Mouse (Mus musculus): ENCODE data around the gene Clip2. TPM values are rescaled to one million over a fixed set of nuclear protein-coding genes. Genes with fewer than 3 reads are reported as not detected.

Clip2 gene
- polyA plus RNA-seq, 1 experiment = 20.3 TPM

- Histone ChIP-seq H3K27ac (ENCODE audit: insufficient read depth, low read length) (no peak within 1 kb of the TSS), H3K4me3 (ENCODE audit: insufficient read depth, low read length) (no peak within 1 kb of the TSS), H3K4me1 (ENCODE audit: control insufficient read depth, insufficient read depth, low read length) (no peaks in the 10 kb centered on the region; the same call in 1 of the 2 replicates)
- TF ChIP-seq CTCF (IDR thresholded peaks at IDR 0.05; ENCODE audit: borderline replicate concordance, insufficient read depth, low read length) (no peak), POLR2A (IDR thresholded peaks at IDR 0.05; ENCODE audit: low read depth, low read length) (no peak)
These were observed 28.9 kb upstream of the Clip2 start, which contains the start of gene Rfc2 for GRCm38 (mm10) chr5:134581146-134581545. Gene Rfc2, plus strand, starts transcription at chr5:134581366.

- no peaks in the 10 kb centered on the region; the same call in 1 of the 2 replicates for H3K4me1 ChIP-seq (ENCODE audit: control insufficient read depth, insufficient read depth, low read length)
- H3K4me3 ChIP-seq (ENCODE audit: insufficient read depth, low read length) = no peak overlapping the region
- no peak overlapping the region for H3K27ac ChIP-seq (ENCODE audit: insufficient read depth, low read length)
- TF ChIP-seq POLR2A (IDR thresholded peaks at IDR 0.05; ENCODE audit: low read depth, low read length) (no peak), CTCF (IDR thresholded peaks at IDR 0.05; ENCODE audit: borderline replicate concordance, insufficient read depth, low read length) (no peak)
These were observed 26.9 kb upstream of the Clip2 start for GRCm38 (mm10) chr5:134579135-134579534.

GRCm38 (mm10) chr5:134577534-134577933 is 25.3 kb upstream of the Clip2 start:
- Histone ChIP-seq H3K4me3 (ENCODE audit: insufficient read depth, low read length) (no peak overlapping the region), H3K4me1 (ENCODE audit: control insufficient read depth, insufficient read depth, low read length) (no peaks in the 10 kb centered on the region), H3K27ac (ENCODE audit: insufficient read depth, low read length) (peak overlapping the region; percentile 65)
- TF ChIP-seq POLR2A (IDR thresholded peaks at IDR 0.05; ENCODE audit: low read depth, low read length) = no peak
- TF ChIP-seq CTCF (IDR thresholded peaks at IDR 0.05; ENCODE audit: borderline replicate concordance, insufficient read depth, low read length) = no peak

- H3K4me3 ChIP-seq (ENCODE audit: insufficient read depth, low read length) = no peak overlapping the region
- no peak overlapping the region for H3K27ac ChIP-seq (ENCODE audit: insufficient read depth, low read length)
- no peak for TF ChIP-seq POLR2A (IDR thresholded peaks at IDR 0.05; ENCODE audit: low read depth, low read length)
- no peak for TF ChIP-seq CTCF (IDR thresholded peaks at IDR 0.05; ENCODE audit: borderline replicate concordance, insufficient read depth, low read length)
- no peaks in the 10 kb centered on the region for H3K4me1 ChIP-seq (ENCODE audit: control insufficient read depth, insufficient read depth, low read length)
These were observed 24.4 kb upstream of the Clip2 start for GRCm38 (mm10) chr5:134576517-134577220.

- H3K4me3 ChIP-seq (ENCODE audit: insufficient read depth, low read length) = no peak overlapping the region
- TF ChIP-seq CTCF (IDR thresholded peaks at IDR 0.05; ENCODE audit: borderline replicate concordance, insufficient read depth, low read length) (no peak), POLR2A (IDR thresholded peaks at IDR 0.05; ENCODE audit: low read depth, low read length) (no peak)
- no peak overlapping the region for H3K27ac ChIP-seq (ENCODE audit: insufficient read depth, low read length)
- no peaks in the 10 kb centered on the region for H3K4me1 ChIP-seq (ENCODE audit: control insufficient read depth, insufficient read depth, low read length)
These were observed 23.6 kb upstream of the Clip2 start for GRCm38 (mm10) chr5:134575833-134576232.

- TF ChIP-seq POLR2A (IDR thresholded peaks at IDR 0.05; ENCODE audit: low read depth, low read length) = no peak
- TF ChIP-seq CTCF (IDR thresholded peaks at IDR 0.05; ENCODE audit: borderline replicate concordance, insufficient read depth, low read length) = no peak
- Histone ChIP-seq H3K4me1 (ENCODE audit: control insufficient read depth, insufficient read depth, low read length) (no peaks in the 10 kb centered on the region), H3K27ac (ENCODE audit: insufficient read depth, low read length) (peak overlapping the region; percentile 67), H3K4me3 (ENCODE audit: insufficient read depth, low read length) (no peak overlapping the region; the same call in 1 of the 2 replicates)
These were observed 20.4 kb upstream of the Clip2 start for GRCm38 (mm10) chr5:134572508-134573214.

- Histone ChIP-seq H3K27ac (ENCODE audit: insufficient read depth, low read length) (peak overlapping the region; percentile 67), H3K4me3 (ENCODE audit: insufficient read depth, low read length) (peak overlapping the region; percentile 44), H3K4me1 (ENCODE audit: control insufficient read depth, insufficient read depth, low read length) (no peaks in the 10 kb centered on the region)
- TF ChIP-seq CTCF (IDR thresholded peaks at IDR 0.05; ENCODE audit: borderline replicate concordance, insufficient read depth, low read length) (no peak), POLR2A (IDR thresholded peaks at IDR 0.05; ENCODE audit: low read depth, low read length) (peak; percentile 70)
These were observed 19.7 kb upstream of the Clip2 start for GRCm38 (mm10) chr5:134571730-134572507.

- TF ChIP-seq CTCF (IDR thresholded peaks at IDR 0.05; ENCODE audit: borderline replicate concordance, insufficient read depth, low read length) (no peak), POLR2A (IDR thresholded peaks at IDR 0.05; ENCODE audit: low read depth, low read length) (peak; percentile 43)
- Histone ChIP-seq H3K4me3 (ENCODE audit: insufficient read depth, low read length) (no peak overlapping the region), H3K27ac (ENCODE audit: insufficient read depth, low read length) (peak overlapping the region; percentile 76), H3K4me1 (ENCODE audit: control insufficient read depth, insufficient read depth, low read length) (no peaks in the 10 kb centered on the region)
These were observed 16.8 kb upstream of the Clip2 start for GRCm38 (mm10) chr5:134568964-134569491.

GRCm38 (mm10) chr5:134568030-134568429 is 15.8 kb upstream of the Clip2 start:
- Histone ChIP-seq H3K4me3 (ENCODE audit: insufficient read depth, low read length) (no peak overlapping the region), H3K4me1 (ENCODE audit: control insufficient read depth, insufficient read depth, low read length) (no peaks in the 10 kb centered on the region), H3K27ac (ENCODE audit: insufficient read depth, low read length) (peak overlapping the region; percentile 76)
- TF ChIP-seq CTCF (IDR thresholded peaks at IDR 0.05; ENCODE audit: borderline replicate concordance, insufficient read depth, low read length) = no peak
- TF ChIP-seq POLR2A (IDR thresholded peaks at IDR 0.05; ENCODE audit: low read depth, low read length) = no peak
